Mouse (Mus musculus) ES-CJ7 (cell line): Measurements from ENCODE around the gene Ralb.

Source experiments
- DNase-seq: peaks from one replicate; pipeline ENCODE4 v3.0.0; 2011; ENCODE audit warnings: low read depth, low spot score

Gene Ralb

DNA sequence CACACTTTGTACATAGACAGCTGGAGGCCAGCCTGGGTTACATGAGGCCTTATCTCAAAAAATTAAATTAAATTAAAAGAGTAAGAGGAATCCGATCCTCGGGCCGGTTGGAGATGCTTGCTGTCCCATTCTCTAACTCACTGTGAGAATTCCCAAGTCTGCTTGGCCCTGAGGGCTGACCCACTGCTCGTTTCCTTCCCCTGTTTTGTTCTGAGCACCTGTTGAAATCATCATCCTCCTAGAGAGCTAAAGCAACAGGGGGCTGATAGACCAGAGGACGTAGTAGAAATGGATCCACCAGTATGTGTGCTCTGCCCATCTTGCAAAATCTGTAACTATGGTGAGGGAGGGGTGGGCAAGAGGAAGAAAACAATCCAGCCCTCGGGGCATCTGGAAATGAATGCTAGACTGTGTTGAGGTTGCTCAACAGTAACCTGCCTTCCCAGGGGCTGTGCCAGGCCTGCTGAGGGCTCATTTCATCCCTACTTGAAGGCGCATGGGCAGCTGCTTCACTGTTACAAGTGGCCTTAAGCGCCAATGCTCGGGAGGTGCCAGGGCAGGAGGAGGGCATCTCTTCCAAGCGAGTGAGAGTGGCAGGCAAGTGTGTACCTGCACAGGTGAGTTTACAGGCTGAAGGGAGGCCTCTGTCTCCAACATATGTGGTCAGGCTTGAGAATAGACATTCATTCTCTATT lies 53.8 kb downstream of the Ralb start:
- no peak for DNase-seq

DNA sequence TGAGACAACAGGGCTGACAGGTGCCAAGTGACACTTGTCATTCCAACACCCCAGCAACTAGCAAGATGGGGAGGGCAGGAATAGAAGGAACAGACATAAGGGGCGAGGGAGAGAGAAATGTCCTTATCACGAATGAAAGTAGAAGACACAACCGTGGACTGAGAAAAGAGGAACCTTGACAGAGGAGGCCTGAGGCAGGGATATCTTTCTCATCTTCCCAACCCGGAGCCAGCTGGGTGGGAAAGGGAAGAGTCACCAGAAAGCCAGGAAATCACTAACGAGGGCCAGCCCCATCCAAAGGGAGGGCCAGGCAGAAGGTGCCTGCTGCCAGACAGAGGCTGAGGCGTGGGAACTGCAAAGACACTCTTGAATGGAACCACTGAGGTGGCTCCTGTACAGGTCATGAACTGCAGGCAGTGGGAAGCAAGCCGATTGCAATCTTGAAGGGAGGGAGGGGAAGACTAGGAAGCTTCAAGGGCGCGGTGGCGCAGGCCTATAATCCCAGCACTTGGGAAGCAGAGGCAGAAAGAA lies 57.8 kb downstream of the Ralb start:
- DNase-seq = no peak

DNA sequence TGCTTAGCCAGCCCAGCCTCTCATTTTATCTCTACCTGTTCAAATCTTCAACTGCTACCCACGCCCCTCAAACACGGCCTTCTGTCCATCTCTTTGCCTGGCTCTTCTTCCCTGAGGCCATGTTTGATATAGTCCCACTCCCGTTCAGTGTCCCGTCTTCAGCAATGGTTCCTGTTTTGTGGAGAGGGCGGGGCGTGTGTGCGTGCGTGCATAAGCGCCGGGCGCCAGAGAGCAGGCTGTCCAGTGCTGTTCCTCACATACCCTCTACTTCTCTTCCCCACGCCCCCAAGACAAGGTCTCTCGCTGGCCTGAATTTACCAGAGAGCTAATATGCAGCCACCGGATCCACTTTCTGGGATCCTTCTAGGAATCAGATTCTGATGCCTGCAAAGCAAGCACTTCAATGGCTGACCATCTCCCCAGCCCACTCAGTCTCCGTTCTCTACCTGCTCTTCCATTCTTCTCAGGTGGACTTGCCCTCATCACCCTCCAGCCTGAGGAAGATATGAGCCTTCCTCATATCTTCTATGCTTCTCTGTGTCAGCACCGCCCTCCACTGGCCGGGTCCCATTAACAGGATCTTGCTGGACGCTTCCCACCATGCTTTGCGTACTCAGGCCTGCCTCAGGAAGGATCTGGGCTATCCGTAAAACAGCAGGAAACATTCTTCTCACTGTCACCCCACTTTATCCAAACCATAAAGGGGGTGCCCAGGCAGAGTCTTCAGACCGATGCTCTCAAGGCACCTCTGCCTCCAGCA lies 60.8 kb downstream of the Ralb start:
- DNase-seq = peak; percentile 77

DNA sequence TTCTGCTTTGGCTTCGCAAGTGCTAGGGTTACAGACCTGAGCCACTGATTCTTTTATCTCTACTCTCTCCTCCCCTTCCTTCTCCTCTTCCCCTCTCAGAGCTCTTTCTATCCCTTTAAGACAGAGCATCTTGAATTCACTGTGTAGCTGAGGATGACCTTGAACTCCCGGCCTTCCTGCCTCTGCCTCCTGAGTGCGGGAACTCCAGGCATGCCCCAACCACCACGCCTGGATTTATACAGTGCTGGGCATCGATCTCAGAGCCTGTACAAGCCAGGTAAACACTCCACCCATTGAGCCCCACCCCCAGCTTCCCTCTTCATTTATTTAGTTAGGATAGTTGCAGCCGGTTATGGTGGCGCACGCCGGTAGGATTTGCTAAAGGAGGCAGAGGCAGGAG lies 61.7 kb downstream of the Ralb start:
- peak; percentile 90 for DNase-seq

DNA sequence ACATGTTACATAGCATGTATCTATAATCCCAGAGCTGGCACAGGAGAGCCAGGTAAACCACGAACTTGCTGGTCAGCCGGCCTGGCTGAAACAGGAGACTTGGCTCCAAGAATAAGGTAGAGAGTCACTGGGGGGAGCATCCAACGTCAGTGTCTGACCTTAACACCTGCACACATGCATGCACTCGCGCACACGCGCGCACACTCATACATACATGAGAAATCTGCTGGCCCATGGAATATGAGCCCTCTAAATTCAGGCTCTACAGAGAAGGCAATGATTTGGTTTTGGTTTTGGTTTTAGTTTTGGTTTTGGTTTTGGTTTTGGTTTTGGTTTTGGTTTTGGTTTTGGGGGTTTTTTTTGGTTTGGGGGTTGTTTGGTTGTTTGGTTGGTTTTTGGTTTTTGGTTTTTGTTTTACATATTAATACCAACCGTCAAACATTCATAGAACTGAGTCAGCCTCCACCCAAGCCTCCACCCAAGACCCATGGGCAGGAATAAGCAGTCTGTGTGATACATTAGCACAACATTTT lies 66.4 kb downstream of the Ralb start:
- DNase-seq = no peak

DNA sequence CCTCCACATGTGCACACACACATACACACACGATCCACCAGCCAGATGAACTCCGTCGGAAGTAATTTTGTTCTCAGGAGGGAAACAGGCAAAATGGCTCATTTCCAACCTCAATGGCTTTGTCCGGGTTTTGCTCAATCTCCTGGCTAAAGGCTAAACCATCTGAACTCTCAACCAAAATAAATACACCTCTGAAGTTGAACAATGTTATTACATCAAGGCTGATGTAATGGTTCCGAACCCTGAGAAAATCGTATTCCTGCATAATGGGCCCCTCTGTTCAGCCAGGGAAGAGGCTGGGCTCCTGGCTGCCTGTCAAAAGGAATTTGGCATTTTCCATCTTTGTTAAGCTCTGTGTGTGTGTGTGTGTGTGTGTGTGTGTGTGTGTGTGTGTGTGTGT lies 67.2 kb downstream of the Ralb start:
- DNase-seq = no peak

DNA sequence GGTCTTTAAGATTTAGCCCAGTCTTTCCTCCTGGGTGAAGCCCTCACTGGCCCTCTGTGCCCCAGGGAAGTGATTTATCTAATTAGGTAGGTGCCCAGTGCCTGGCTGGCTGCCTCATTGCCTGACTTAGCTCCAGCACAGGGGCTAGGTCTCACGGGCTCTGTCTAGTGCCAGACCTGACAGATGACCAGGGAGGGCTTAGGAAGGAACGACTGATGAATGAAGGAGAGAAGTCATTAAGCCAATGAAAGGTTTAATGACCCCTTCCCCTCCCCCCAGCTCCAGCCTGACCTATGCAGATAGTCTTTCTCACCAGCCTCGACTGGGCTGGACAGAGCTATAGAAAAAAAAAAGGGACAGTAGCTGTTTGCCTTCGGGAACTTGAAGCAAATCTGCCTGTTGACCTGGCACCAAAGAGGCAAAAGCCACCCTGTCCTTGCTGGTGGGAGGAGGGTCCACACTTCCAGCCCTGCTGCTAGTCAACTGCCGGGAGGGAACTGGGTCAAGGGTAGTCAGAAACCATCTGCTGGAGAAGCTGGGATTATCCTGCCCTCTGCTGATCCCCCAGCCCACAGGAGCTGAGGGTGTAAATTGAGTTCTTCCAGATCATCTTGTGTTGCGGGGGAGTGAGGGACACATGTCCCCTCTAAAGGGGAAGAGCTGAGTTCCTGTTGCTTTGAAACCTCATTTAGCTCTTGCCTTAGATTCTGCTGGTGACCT lies 80.3 kb downstream of the Ralb start:
- DNase-seq = no peak

DNA sequence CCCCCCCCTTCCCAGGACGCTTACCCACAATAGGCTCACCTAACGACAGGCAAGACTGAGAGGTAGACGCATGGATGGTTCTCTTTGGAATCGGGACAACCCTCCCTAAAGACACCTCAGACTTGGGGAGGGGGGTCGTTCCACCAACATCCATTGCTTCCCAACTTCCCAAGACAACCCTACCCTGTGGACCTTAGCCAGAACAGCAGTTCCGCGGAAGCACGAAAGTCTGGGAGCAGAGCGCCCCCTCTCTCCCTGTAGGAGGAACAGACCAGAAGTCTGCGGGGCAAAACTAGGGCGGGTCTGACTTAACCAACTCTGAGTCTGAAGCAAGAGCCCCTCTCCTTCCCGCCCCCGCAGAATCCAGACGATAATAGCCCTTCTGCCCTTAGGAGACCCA lies 81.1 kb downstream of the Ralb start:
- DNase-seq = peak; percentile 96

DNA sequence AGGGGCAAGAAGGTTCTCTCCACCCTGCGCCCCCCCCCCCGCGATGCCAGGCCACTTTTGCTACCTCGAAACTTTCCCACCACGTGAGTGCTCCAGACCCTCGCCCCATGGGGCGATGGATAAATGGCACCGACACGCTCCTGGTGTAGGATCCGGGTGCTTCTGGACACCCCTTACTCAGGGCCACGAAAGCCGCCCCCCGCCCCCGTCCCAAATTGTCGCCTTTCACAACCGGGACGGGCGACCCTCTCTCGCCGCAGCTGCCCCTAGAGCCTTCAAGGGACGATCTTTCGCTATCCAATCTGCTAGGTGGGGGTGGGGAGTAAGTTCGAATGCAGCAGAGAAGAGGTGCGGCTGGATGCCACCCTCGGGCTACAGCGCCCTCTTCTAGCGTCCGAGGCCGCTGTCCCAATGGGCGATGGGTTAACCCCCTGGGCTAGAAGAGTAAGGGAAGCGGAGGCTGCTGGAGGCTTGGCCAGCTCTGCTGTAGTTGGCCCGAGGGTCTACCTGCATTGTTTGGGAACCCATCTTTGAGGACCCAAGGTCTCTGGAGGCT lies 82.1 kb downstream of the Ralb start:
- DNase-seq = no peak

DNA sequence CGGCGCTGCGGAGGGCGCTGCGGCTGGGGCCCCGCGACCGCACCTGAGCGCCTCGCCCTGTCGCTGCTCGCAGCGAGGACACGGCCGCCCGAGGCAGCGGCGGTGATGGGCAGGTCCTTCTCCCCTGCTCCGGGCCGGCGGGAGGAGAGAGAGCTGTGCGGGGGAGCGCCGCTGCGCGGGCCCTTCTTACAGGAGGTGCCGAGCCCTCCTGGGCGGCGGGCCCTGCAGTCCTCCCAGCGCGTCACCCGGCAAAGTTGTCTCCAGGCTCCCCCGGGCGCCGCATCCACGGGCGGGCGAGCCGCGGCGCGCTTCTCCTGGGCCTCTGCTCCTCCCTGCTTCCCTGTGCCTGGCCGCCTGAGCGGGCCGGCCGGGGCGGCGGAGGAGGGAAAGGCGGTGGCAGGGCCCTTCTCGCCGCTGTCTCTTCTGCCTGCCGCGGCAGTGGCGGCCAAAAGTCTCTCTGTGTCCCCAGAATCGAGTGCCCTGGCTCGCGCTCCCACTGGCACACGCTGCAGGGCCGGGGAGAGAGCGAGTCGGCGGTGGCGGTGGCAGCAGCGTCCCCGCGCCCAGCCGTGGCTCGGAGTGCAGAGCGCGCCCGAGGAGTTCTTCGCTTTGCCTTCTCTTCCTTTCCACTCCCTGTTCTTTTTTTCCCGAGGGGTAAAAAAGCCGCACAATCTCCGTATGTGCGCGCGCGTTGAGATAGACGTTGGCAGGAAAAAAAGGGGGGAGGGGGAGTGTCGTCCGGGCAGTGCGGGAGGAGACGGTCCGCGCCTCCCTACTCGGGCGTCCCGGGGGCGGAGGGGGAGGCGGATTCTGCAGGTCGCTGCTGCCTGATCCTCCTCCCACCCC lies 82.8 kb downstream of the Ralb start, which contains the start of gene Inhbb:
Inhbb (minus strand) TSS at position 673 of the 846 bp plus-strand sequence.
- DNase-seq = no peak

DNA sequence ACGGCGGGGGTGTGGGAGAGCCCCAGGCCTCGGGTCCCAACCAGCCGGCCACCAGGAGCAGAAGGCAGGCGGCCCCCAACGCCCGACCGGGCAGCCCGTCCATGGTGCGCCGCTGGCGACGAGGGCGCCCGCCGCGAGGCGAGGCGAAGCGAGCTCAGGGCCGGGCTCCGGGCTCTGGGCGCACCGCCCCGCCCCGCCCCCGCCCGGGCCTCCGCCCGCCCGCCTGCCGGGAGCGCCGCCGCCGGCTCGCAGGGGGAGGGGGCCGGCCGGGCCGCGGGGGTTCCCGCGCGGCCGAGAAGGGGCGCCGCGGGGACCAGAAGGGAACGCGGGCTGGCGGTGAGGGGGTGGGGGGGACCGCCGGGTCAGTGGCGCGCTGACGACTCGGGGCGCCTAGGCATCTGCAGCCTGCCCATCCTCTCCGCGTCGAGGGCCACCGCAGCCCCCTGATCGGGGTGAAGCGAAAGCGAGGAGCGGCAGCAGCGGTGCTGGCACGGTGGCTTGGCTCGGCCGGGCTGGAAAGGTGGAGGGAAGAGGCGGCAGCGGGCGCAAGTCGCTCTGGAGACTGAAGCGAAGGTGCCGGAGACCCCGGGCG lies 83.5 kb downstream of the Ralb start:
- DNase-seq = no peak
